Mouse (Mus musculus): ENCODE measurements around the gene Tmem163.

Tmem163 gene

DNA sequence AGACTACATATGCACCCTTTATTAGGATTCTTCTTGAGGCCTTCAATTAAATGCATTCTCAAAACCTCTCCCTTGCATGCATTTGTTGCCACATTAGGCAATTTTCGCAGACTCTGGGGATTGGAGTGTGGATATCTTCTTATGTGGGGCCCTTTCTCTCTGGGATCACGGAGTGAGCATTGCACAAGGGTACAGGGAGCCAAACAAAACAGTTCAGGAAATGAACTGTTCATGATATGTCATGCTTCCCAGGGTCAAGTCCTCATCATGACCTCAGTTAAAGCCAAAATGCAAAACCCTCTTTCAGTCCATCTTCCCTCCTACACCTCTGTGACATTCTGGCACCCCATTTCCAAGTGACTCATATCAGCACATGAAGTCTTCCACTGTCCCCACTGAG, 27.8 kb downstream of the Tmem163 start:
- no peak for DNase-seq (ENCODE audit: low spot score in 2 of 2)

DNA sequence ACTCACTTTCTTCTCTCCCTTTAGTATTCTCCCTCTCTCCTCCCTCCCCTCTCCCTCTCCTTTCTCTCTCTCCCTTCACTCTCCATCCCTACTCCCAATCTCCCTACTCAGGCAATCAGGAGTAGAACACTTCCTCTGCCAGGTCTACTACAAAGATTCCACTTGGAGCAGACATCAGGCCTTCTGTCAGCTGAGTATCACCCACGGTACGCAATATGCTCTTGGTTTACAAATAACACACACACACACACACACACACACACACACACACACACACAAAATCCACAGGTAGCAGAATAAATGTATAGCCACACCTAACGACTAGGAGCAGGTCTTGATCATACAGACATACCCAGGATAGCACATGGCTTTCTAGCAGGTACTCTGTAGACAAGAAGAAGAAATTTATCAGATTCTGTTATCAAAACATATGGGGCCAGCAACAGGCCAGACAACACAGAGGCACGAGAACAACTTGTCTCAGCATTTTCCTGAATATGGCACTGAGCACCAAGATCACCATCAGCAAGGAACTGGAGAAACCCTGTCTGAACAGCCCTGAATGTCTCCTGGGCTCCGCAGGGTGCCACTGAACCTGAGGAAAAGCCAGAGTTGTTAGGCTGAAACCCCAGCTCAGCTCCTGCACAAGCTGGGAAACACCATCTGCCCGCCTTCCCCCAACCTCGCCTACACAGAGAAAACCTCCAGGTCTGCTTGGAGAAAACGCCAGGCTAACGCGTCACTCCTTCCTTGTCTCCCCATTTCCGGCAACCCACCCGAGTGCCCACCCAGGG, 36.2 kb downstream of the Tmem163 start:
- DNase-seq (ENCODE audit: low spot score in 2 of 2) = no peak

DNA sequence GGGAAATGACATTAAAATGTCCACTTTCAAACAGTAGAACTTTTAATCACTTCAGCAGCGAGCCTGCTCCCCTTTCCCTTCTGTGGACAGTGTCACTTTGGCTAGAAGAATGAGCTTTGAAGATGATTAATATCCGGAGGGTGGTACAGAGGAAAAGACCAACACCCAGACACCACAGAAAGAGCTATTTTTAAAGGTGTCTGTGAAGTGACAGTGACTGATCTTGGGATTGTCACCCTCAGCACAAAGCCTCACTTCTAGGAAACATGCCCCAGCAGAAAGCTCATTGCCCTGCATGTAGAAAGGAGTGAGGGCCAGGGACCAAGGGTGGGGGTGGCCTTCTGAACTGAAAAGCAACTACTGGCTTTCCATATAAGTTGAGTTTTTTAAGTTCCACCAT, 41.4 kb downstream of the Tmem163 start:
- DNase-seq (ENCODE audit: low spot score in 2 of 2) = no peak

DNA sequence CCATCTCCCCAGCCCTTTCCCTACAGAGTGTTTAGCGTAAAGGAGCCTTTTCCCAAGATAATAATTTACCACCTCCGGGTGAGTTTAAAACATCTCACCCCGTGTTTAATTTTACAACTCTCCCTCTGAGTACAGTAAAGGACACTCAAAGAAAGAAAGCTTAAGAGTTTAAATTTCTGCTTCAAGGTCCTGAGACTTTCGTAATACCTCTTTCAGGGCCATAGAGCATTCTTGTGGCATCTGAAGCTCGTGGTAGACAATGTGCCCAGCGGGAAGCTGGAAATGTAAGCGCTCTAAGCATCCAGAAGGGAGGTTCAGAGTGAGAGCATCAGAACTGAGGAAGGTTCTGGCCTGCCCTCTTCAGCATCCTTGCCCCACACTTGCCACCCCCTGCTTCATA, 52.2 kb downstream of the Tmem163 start:
- no peak for DNase-seq (ENCODE audit: low spot score in 2 of 2)

DNA sequence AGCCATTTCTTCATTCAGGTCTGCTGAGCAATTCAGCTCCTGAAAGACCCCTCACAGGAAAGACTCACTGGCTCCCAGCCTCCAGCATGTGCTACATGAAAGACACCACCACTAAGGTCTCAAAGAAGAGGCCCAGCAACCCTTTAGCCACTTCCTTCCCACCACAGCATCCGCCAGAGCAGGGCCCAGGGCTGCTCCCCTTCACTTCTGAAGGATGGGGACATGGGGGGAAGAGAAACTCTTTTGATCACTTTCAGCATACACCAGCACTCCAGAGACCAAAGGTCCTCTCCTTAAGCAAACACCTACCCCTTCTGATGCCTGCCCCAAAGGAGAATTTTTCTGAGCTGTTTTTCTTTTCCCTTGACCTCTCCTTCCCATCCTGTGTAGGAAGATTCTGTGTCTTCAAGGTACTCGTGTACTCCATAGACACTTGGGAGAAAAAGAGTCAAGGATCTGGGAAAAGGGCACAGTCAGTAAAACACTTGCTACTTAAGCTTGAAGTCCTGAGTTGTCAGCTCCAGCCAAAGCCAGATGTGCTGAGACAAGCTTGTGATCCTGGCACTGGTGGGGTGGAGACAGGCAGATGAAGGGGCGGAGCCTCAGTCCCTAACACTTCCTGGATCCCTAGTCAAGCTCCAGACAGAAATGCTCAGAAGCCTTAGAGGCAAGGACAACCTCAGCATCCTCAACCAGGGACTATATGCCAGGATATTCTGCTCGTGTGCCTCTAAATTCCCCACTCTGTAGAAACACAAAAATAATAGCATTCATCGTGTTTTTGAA, 53.6 kb downstream of the Tmem163 start:
- DNase-seq (ENCODE audit: low spot score in 2 of 2) = no peak

DNA sequence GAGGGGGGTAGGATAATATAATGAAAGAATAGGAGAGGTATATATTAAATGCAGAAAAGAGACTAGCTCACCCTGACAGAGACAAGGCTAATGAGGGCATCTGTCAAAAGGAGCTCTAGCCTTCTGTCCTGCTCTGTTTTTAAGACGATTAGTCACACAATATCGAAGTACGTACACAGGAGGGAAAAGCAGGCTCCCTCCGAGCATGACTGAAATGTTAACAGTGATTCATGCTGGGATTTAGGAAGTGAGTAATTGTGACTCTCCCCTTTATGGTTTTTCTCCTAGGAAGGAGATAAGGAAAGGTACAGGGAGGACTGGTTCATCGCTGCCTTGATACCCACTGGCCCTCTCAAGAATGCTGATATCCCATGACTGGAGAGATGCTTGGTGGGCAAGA, 57.0 kb downstream of the Tmem163 start:
- DNase-seq (ENCODE audit: low spot score in 2 of 2) = no peak

DNA sequence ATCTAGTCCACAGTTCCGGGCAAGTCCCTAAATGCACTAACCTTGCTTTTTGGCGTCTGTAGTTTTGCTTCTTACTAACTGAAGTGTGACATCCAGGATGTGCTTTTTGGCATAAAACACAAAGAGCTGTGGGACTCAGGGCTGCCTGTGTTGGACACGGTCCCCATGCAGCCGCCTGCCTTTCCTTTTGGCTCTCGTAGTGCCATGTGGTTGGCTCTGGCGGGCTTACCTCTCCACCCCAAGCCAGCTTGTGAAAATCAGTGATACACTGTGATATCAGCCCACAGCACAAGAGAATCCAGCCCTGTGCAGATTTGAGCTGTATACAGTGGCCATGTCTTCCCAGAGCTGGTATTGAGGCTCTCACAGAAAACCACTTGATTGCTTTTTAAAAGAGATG, 60.3 kb downstream of the Tmem163 start:
- no peak for DNase-seq (ENCODE audit: low spot score in 2 of 2)

DNA sequence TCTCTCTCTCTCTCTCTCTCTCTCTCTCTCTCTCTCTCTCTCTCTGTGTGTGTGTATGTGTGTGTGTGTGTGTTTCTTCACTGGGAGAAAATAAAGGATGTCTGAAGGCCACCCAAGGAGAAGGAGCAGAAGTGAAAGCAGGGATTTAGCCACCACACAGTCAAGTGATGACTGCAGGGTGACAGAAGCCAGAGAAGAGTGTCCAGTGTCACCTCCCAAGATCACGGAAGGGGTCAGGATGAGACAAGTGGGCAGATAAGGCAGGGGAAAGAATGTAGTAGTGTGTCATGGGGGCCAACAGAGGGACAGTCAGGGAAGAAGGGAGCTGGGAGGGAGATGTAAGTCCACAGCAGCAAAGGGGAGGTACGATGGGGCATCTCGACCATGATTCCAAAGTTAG, 69.0 kb downstream of the Tmem163 start:
- no peak for DNase-seq (ENCODE audit: low spot score in 2 of 2)

DNA sequence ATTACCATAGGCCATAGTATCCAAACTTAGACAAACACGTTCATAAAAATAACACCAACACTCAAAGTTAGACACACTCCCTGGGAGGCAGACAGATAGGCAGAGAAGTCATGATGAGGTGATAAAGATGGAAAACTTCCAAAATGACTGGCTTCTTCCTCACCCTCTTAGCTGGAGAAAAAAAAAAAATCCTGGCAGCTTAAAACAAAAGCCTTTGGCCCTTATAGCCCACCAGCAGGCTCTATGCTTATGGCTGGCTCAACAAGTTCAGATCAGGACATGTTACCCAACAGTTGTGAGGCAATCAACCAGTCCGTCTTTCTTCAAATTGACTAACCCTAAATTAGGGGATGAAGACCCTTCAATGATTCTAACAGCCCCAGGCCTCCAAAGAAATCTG, 69.5 kb downstream of the Tmem163 start:
- no peak for DNase-seq (ENCODE audit: low spot score in 2 of 2)

DNA sequence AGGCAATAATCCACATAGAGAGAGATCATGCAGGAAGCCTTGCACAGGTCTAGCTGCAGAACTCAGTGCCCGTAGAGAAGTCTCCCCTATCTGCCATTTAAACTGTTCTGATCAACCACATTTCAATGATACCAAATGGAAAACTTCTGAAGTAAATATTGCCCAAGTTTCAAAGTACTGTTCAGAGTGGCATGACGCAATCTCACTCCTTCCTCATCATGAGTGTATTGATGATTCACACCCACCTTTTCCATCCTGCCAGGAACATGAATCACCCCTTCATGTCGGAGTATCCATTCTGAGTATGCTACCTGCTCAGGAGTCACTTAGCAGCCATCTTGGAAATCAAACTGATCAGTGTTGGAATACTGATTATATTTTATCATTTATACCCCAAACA, 71.0 kb downstream of the Tmem163 start:
- DNase-seq (ENCODE audit: low spot score in 2 of 2) = no peak

DNA sequence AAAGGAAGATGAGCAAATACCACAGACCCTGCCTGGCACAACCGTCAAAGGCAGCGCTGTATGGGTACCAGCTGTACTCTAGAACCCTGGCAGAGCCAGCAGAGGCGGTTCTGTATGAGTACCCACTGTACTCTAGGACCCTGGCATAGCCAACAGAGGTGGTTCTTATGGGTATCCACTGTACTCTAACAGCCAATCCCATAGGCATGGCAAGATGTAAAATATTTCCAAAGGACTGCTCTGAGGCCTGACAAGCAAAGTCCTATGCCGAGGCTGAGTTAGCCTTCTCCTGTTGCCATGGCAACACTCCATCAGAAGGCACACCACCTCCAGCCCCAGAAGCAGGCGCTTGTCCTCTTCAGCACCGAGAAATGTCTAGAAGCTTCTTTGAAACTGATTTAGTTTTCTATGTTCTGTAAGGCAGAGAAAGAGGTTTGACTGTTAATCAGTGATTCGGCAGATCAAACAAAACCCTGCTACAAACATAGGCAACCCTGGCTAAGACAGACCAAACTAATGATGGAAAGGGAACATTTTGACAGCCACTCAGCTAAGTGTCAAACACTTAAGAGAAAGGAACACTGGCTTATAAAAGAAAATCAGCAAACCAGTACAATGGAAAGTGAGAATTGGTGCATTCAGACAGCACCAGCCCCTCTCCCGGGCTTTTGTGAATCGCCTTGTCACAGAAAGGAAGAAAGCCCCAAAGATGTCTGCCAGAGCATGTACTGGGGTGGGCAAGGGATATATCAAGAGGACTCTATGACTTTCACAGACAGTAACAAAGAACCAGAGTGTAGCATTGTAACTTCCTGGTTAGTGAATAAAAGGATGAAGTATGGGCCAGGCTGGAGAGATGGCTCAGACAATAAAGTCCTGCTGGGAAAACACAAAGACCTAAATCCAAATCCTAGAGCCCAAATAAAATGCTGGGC, 75.4 kb downstream of the Tmem163 start:
- DNase-seq (ENCODE audit: low spot score in 2 of 2) = no peak

DNA sequence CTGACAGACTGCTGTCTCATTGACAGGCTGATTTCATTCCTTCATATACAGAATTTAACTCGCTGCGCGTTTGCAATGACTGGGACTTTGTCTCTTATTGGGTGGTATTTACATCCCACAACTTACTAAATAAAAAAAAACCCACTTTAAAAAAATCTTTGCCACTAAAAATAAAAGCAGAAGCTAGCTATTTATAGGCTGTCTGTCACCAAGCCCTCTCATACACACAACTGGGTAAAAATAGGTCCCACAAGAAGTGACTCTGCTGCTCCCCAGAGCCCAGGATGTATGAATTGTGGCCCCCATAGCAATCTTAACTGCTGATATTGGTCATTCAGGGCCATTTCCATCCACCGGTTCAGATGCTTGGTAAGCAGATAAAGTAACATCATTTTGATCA, 83.2 kb downstream of the Tmem163 start:
- no peak for DNase-seq (ENCODE audit: low spot score in 2 of 2)

DNA sequence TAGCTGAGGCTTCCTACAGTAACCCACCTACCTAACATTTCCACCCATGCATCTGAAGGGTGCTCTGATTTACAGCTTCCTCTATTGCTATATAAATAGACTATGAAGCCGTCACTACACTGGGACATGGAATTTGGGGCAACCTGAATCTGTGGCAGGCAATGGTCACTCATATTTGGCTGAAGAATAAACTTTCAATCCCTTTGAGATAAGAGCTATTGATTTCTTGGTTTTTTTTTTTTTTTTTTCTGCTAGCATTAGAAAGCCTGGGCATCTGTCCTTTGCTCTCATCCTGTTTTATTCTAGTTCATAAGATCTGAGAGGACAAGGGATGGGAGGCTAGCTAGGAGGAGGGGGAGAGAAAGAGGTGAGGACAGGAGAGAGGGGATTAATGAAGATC, 83.6 kb downstream of the Tmem163 start:
- no peak for DNase-seq (ENCODE audit: low spot score in 2 of 2)

DNA sequence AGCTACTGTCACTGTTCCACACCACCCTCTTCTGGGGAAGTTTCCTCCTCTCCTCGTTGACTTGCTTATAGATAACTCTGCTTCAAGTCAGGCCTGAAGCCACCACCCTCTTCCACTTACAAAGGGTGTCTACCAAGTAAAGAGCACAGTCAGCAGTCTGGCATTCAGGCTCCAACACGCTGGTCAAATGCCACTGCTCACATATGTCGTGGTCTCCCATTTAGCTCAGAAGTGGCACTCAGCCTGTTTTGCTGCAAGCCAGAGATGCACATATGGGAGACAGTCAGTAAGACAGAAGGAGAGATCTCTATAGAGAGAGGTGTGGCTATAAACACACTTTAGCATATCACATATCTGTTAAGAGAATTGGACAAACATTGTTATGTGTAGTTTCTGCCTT, 89.8 kb downstream of the Tmem163 start:
- DNase-seq (ENCODE audit: low spot score in 2 of 2) = no peak

DNA sequence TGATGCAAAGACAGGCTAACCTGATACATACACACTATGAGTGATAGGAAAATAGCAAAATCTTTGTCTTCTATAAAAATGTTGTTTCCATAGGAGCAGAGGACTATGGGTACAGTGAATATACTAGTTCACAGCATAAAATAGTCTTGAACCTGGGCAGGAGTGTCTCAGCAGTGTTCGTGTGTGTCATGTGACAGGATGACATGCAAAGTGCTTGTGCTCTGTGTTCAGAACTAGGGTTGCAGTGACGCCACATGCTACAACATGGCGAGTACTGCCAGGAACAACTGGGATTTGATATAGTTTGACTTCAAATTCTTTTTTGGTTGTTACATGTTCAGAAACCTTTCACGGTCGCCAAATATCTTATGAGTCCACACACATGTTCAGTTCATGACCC, 92.3 kb downstream of the Tmem163 start:
- DNase-seq (ENCODE audit: low spot score in 2 of 2) = no peak

DNA sequence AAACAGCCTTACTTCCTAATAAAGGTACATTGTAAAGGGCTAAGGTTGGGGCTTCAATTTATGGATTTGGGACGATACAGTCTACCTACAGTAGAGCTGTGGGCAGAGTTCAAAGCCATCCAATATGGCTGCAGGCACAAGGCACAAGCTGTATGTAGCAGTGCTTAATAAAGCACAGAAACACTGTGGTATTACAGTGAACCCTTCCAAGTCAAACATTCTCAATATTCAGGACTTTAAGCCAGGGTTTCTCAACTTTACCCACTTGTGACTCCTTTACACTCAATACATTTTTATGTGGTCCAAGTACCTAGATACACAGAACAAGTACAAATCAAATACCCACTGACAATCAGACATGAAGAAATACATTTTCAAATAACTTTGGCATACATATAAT, 93.2 kb downstream of the Tmem163 start:
- DNase-seq (ENCODE audit: low spot score in 2 of 2) = no peak

DNA sequence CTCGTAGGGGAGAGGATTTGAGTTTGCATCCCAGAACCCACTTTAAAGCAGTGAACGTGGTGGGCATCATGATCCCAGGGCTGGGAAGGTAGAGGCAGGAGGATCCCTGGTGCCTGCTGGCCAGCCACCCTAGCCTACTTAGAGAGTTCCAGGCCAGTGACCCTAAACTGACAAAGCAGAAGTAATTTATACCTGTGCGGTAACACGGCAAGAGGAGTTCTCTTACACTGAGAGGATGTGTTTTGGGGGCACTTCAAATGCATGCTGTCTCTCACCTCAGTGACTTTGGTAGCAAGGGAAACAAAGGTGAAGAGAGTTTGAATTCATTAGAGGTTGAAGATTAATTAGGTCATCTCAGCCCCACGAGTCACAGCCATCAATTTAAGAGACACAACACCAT, 101.4 kb downstream of the Tmem163 start:
- no peak for DNase-seq (ENCODE audit: low spot score in 2 of 2)

DNA sequence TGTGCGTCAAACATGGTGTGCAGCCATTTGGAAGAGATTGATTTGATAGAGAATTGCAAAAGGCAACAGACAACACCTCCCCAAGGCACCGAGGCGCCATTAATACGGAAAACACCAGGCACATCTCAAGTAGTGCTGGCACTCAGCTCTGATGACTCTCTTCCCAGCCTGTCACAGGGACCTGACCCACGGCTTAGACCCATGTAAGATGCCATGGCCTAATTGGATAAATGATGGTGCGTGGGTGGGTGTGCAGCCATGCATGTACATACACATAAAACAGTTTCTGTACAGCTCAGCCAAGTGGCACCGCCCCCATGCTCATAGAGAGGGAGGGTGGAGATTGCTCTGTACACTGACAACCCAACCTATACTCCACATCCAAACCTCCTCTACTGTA, 102.3 kb downstream of the Tmem163 start:
- no peak for DNase-seq (ENCODE audit: low spot score in 2 of 2)

DNA sequence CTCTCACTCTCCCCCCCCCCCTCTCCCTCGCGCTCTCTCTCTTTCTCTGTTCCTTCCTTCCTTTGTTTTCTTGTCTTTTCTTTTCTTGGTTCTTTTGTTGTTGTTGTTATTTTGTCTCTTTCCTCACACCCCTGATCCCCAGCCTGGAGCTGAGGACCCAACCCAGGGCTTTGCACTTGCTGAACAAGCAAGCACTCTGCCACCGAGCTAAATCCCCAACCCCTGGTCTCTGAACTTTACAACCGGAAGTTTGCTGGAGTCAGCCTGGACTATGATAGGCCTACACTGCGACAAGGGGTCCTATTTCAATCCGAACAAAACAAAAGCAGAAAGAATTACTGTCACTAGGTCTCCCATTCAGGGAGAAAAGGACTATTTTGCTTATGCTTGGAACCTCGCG, 102.8 kb downstream of the Tmem163 start:
- DNase-seq (ENCODE audit: low spot score in 2 of 2) = no peak

DNA sequence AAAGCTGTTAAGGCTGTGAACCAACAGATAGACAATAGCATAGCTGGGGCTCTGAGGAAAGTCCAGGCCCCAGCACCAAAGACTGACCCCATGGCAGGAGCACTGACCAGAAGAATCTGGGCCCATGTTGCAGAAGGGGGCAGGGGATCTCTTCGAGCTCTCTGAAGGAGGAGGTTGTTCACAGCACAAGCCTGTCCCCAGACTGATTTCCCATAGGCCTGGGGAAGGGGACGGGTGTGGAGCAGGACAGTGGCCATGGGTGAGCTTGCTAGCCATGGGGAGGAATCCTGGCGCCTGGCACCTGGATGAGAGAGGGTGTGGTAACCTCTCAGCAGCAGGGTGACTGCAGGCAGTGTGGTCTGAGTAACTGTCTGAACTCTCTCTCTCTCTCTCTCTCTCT, 103.2 kb downstream of the Tmem163 start:
- DNase-seq (ENCODE audit: low spot score in 2 of 2) = no peak

DNA sequence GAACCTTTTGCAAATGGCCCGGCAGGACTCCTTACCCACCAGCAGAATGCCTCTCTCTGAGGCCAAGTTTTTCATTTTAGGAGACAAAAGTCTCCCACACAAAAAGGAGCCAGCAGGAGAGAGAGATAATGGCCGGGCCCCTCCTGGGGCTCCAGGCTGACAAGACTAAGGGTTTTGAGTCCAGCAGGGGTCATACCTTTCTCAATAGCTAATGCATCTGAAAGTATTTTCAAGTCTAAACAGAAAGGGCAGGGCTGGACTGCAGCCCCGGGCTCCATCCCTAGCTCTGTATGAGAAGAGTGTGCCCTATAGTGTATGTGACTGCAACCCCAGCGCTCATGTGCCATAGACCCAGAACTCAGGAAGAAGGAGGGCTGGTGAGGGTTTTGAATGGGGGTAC, 103.7 kb downstream of the Tmem163 start:
- DNase-seq (ENCODE audit: low spot score in 2 of 2) = no peak

DNA sequence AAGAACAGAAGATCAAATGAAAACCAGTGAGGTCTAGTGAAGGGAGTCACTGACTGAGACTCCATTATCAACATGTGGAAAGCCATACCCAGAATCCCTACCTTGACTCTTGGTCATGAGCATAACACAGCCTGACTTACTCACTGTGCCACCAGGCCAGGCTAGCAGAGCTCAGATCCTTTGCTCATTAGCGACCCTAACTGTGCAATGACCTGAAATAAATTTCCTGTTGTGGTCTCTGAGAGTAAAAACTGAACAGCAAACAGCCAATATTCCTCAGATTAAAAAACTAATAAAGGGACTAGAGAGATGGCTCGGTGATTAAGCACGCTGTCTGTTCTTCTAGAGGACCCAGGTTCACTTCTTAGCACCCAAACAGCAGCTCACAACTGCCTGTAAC, 106.2 kb downstream of the Tmem163 start:
- no peak for DNase-seq (ENCODE audit: low spot score in 2 of 2)

All from urinary bladder, postnatal 4 days (tissue).